Mouse (Mus musculus): ENCODE results near the gene Ovol2. TPM values are rescaled to one million over a fixed set of nuclear protein-coding genes. Genes with fewer than 3 reads are reported as not detected.

The Ovol2 gene
- not detected for polyA plus RNA-seq (2017; shearing (Covaris generic))

GRCm38 (mm10) chr2:144331401-144332302 is at the start of gene Ovol2:
TSS of gene Ovol2 (minus strand) at chr2:144332146.

GRCm38 (mm10) chr2:144368400-144369019 is 36.6 kb upstream of the Ovol2 start, which contains the start of the genes Kat14 and Pet117:
TSS of gene Kat14 (plus strand) at chr2:144368983.
TSS of gene Pet117 (plus strand) at chr2:144368996.

GRCm38 (mm10) chr2:144270507-144271420 is 61.2 kb downstream of the Ovol2 start, which contains the start of the genes Mgme1 and Snx5:
TSS of gene Mgme1 (plus strand) at chr2:144270663.
TSS of gene Snx5 (minus strand) at chr2:144270906.

Other genes with a start within 250 kb of the Ovol2 start
- 11.0 TPM for gene Mgme1, start 61.5 kb downstream of the Ovol2 start, polyA plus RNA-seq (2017; shearing (Covaris generic))
- 316 TPM for gene Snx5, start 61.2 kb downstream of the Ovol2 start, polyA plus RNA-seq (2017; shearing (Covaris generic))
- 35.3 TPM for gene Kat14, start 36.8 kb upstream of the Ovol2 start, polyA plus RNA-seq (2017; shearing (Covaris generic))
- gene Pet117, start 36.9 kb upstream of the Ovol2 start, polyA plus RNA-seq (2017; shearing (Covaris generic)), result not detected
- gene Dzank1, start 195.3 kb upstream of the Ovol2 start, polyA plus RNA-seq (2017; shearing (Covaris generic)), result 0.12 TPM
- 21.8 TPM for gene Polr3f, start 195.6 kb upstream of the Ovol2 start, polyA plus RNA-seq (2017; shearing (Covaris generic))
- 4.5 TPM for gene Rbbp9, start 218.7 kb upstream of the Ovol2 start, polyA plus RNA-seq (2017; shearing (Covaris generic))
- 74.5 TPM for gene Sec23b, start 224.1 kb upstream of the Ovol2 start, polyA plus RNA-seq (2017; shearing (Covaris generic))

Measured in naive thymus-derived CD4-positive, alpha-beta T cell, adult 5 months (primary cell).